12 mouse cellular contexts compared by ENCODE assay signal in the genomic region with DNA sequence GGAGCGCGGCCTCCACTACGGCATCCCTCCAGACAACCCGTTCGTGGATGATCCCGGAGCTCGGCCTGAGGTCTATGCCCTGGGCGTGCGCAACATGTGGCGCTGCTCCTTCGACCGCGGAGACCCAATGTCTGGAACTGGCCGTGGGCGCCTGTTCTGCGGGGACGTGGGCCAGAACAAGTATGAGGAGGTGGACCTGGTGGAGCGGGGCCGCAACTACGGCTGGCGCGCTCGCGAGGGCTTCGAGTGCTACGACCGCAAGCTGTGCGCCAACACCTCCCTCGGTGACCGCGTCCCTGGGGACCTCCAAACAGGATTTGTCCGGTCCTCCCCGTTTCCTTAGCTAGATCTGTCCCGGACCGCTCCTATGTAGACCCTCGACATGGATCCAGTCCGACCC. TPM values are rescaled to one million over a fixed set of nuclear protein-coding genes. Genes with fewer than 3 reads are reported as not detected.
A peak's percentile ranks its signal among the peaks of the same experiment; 100 is the strongest.
DNase-seq lines count a peak whose midpoint lies in the region; ATAC-seq lines count a peak whose summit lies in the region.
"Had no signal": no experiment of that assay in that cellular context is flagged by ENCODE, and none has a peak within 500 bp of the region (broad histone marks: within the 10 kb centered on the region; RNA-seq: fewer than 3 reads in every experiment).

No protein-coding gene starts in this region.

- no peaks in the 10 kb centered on the region for H3K9me3 ChIP-seq in embryonic facial prominence, embryonic 11.5 days (replicated peaks; ENCODE audit: control insufficient read depth, low read length)
- H3K9me3 ChIP-seq in hindbrain, embryonic 12.5 days (replicated peaks), result no peaks in the 10 kb centered on the region
- H3K9me3 ChIP-seq in midbrain, embryonic 13.5 days, result no peaks in the 10 kb centered on the region

- WGBS in embryonic facial prominence, embryonic 11.5 days, result 7% methylated on average over 37 of the region's 37 CpGs
- 15% methylated on average over 37 of the region's 37 CpGs for WGBS in hindbrain, embryonic 12.5 days
- 22% methylated on average over 37 of the region's 37 CpGs for WGBS in midbrain, embryonic 13.5 days

- ATAC-seq in embryonic facial prominence, embryonic 11.5 days (replicated peaks; ENCODE audit: insufficient number of reproducible peaks, low FRiP score, low TSS enrichment, low read depth), result no peak
- ATAC-seq in hindbrain, embryonic 12.5 days (ENCODE audit: low FRiP score), result no peak
- ATAC-seq in midbrain, embryonic 13.5 days, result no peak

- DNase-seq in heart, postnatal 4 days, result peak; percentile 21
- DNase-seq in heart, postnatal 25 days (ENCODE audit: low spot score), result no peak
- no peak for DNase-seq in embryonic facial prominence, embryonic 11.5 days (ENCODE audit: low spot score)
- no peak for DNase-seq in right cerebral cortex, adult 18-20 months
- DNase-seq in left cerebral cortex, postnatal 10 days (ENCODE audit: extremely low spot score in 1 of 2, low spot score in 2 of 2), result no peak
- no peak for DNase-seq in urinary bladder, postnatal 10 days (ENCODE audit: low spot score)
- DNase-seq: adrenal gland, postnatal 25 days; lung, adult 2 months; spleen, adult 18-20 months had no signal

- H3K27ac ChIP-seq in embryonic facial prominence, embryonic 11.5 days (replicated peaks; ENCODE audit: low read depth, low read length), result no peak overlapping the region
- no peak overlapping the region for H3K27ac ChIP-seq in hindbrain, embryonic 12.5 days
- no peak overlapping the region for H3K27ac ChIP-seq in midbrain, embryonic 13.5 days

- H3K27me3 ChIP-seq in embryonic facial prominence, embryonic 11.5 days (ENCODE audit: control insufficient read depth, insufficient read depth, low read length), result peaks cover 50% of the 10 kb centered on the region
- H3K27me3 ChIP-seq in hindbrain, embryonic 12.5 days, result peaks cover 45% of the 10 kb centered on the region
- peaks cover 24% of the 10 kb centered on the region for H3K27me3 ChIP-seq in midbrain, embryonic 13.5 days

- peak overlapping the region; percentile 18; the same call in 1 of the 2 replicates for H3K9ac ChIP-seq in embryonic facial prominence, embryonic 11.5 days (replicated peaks; ENCODE audit: low read length)
- H3K9ac ChIP-seq in hindbrain, embryonic 12.5 days, result peak overlapping the region; percentile 38; the same call in 1 of the 2 replicates
- peak overlapping the region; percentile 11; the same call in 1 of the 2 replicates for H3K9ac ChIP-seq in midbrain, embryonic 13.5 days (replicated peaks)

- intact Hi-C loops in heart, postnatal 25 days (cut with DNase I), result no loop called here
- intact Hi-C loops in left cerebral cortex, postnatal 10 days (cut with DNase I), result no loop called here

- H3K36me3 ChIP-seq in embryonic facial prominence, embryonic 11.5 days (replicated peaks; ENCODE audit: control insufficient read depth, insufficient read depth, low read depth, low read length), result no peaks in the 10 kb centered on the region
- H3K36me3 ChIP-seq in hindbrain, embryonic 12.5 days, result no peaks in the 10 kb centered on the region
- H3K36me3 ChIP-seq in midbrain, embryonic 13.5 days, result no peaks in the 10 kb centered on the region

- H3K4me2 ChIP-seq in embryonic facial prominence, embryonic 11.5 days (ENCODE audit: low read depth, low read length), result peak overlapping the region; percentile 30; the same call in 1 of the 2 replicates
- H3K4me2 ChIP-seq in hindbrain, embryonic 12.5 days (replicated peaks), result peak overlapping the region; percentile 39
- H3K4me2 ChIP-seq in midbrain, embryonic 13.5 days (replicated peaks), result peak overlapping the region; percentile 40

- H3K4me1 ChIP-seq in embryonic facial prominence, embryonic 11.5 days (ENCODE audit: control insufficient read depth, insufficient read depth, low read length), result peaks cover 6% of the 10 kb centered on the region
- peaks cover 61% of the 10 kb centered on the region for H3K4me1 ChIP-seq in hindbrain, embryonic 12.5 days
- H3K4me1 ChIP-seq in midbrain, embryonic 13.5 days (replicated peaks), result peaks cover 63% of the 10 kb centered on the region

- peak overlapping the region; percentile 8; the same call in 1 of the 2 replicates for H3K4me3 ChIP-seq in embryonic facial prominence, embryonic 11.5 days (ENCODE audit: low read depth, low read length)
- peak overlapping the region; percentile 14 for H3K4me3 ChIP-seq in hindbrain, embryonic 12.5 days
- H3K4me3 ChIP-seq in midbrain, embryonic 13.5 days (replicated peaks), result no peak overlapping the region; the same call in 1 of the 2 replicates

RNA-seq across cellular contexts. Expression of gene Hhipl1, which starts 12.4 kb away (rescaled TPM):
- 1 to 10 TPM; 2.5 to 2.8 TPM for total RNA-seq in heart, postnatal 4 days (2021)
- total RNA-seq in heart, postnatal 25 days (2021), result 1 to 10 TPM in 1 of 2 experiments, under 1 TPM in 1; 0.95 to 1.7 TPM
- 0.43 and 0.59 TPM in 2 replicates for polyA plus RNA-seq in embryonic facial prominence, embryonic 11.5 days (2014; fragmentation: Nextera tagmentation; extraction: Ambion mirVana)
- 2.4 and 2.7 TPM in 2 replicates for polyA plus RNA-seq in hindbrain, embryonic 12.5 days (2016; fragmentation: Nextera tagmentation; extraction: Ambion mirVana)
- polyA plus RNA-seq in midbrain, embryonic 13.5 days (2015; fragmentation: Nextera tagmentation; extraction: Ambion mirVana), result 2.0 and 2.9 TPM in 2 replicates
- total RNA-seq in left cerebral cortex, postnatal 10 days (2021), result 1 to 10 TPM; 7.6 to 7.8 TPM
- total RNA-seq: MEL had no signal

RNA-seq across cellular contexts. Expression of gene Cyp46a1, which starts 15.7 kb away (rescaled TPM):
- 1 to 10 TPM; 2.5 to 3.3 TPM for total RNA-seq in heart, postnatal 4 days (2021)
- total RNA-seq in heart, postnatal 25 days (2021), result under 1 TPM; 0.31 to 0.36 TPM
- polyA plus RNA-seq in embryonic facial prominence, embryonic 11.5 days (2014; fragmentation: Nextera tagmentation; extraction: Ambion mirVana), result 2.9 and 3.1 TPM in 2 replicates
- polyA plus RNA-seq in hindbrain, embryonic 12.5 days (2016; fragmentation: Nextera tagmentation; extraction: Ambion mirVana), result 14.2 and 15.6 TPM in 2 replicates
- 16.7 and 17.7 TPM in 2 replicates for polyA plus RNA-seq in midbrain, embryonic 13.5 days (2015; fragmentation: Nextera tagmentation; extraction: Ambion mirVana)
- total RNA-seq in left cerebral cortex, postnatal 10 days (2021), result 100 to 1,000 TPM; 159 to 168 TPM
- total RNA-seq: MEL had no signal

RNA-seq across cellular contexts. Expression of gene Ccdc85c, which starts 43.3 kb away (rescaled TPM):
- total RNA-seq in heart, postnatal 4 days (2021), result 10 to 100 TPM; 35.2 to 37.2 TPM
- 10 to 100 TPM; 36.4 to 40.9 TPM for total RNA-seq in heart, postnatal 25 days (2021)
- 8.4 and 9.8 TPM in 2 replicates for polyA plus RNA-seq in embryonic facial prominence, embryonic 11.5 days (2014; fragmentation: Nextera tagmentation; extraction: Ambion mirVana)
- 15.2 and 16.3 TPM in 2 replicates for polyA plus RNA-seq in hindbrain, embryonic 12.5 days (2016; fragmentation: Nextera tagmentation; extraction: Ambion mirVana)
- 19.5 and 21.5 TPM in 2 replicates for polyA plus RNA-seq in midbrain, embryonic 13.5 days (2015; fragmentation: Nextera tagmentation; extraction: Ambion mirVana)
- 10 to 100 TPM; 58.9 to 59.6 TPM for total RNA-seq in left cerebral cortex, postnatal 10 days (2021)

RNA-seq across cellular contexts. Expression of gene Eml1, which starts 52.3 kb away (rescaled TPM):
- total RNA-seq in heart, postnatal 4 days (2021), result 10 to 100 TPM; 78.1 to 80.5 TPM
- 10 to 100 TPM; 76.4 to 78.6 TPM for total RNA-seq in heart, postnatal 25 days (2021)
- polyA plus RNA-seq in embryonic facial prominence, embryonic 11.5 days (2014; fragmentation: Nextera tagmentation; extraction: Ambion mirVana), result 64.1 and 69.7 TPM in 2 replicates
- polyA plus RNA-seq in hindbrain, embryonic 12.5 days (2016; fragmentation: Nextera tagmentation; extraction: Ambion mirVana), result 71.8 and 73.0 TPM in 2 replicates
- polyA plus RNA-seq in midbrain, embryonic 13.5 days (2015; fragmentation: Nextera tagmentation; extraction: Ambion mirVana), result 65.7 and 66.7 TPM in 2 replicates
- total RNA-seq in left cerebral cortex, postnatal 10 days (2021), result 10 to 100 TPM; 60.4 to 64.4 TPM
- total RNA-seq: MEL had no signal

Comparison
In these comparisons a context has a peak if more than half of its experiments do, and no peak if none do; other contexts are left out.
1. RNA of gene Cyp46a1, which starts 15.7 kb away (total RNA-seq): 159 to 168 TPM in left cerebral cortex, postnatal 10 days; 2.5 to 3.3 TPM in heart, postnatal 4 days and 0.31 to 0.36 TPM in heart, postnatal 25 days; every median in the first group is over 10 times any median in the second.
2. Peak in every context shown above with its lines, with median percentiles within 50 percentile points of each other: H3K4me2 ChIP-seq and H3K9ac ChIP-seq.